Mouse (Mus musculus): ENCODE results near the gene Rybp. TPM values are rescaled to one million over a fixed set of nuclear protein-coding genes. Genes with fewer than 3 reads are reported as not detected.

The Rybp gene
- polyA plus RNA-seq, 1 experiment = 8.6 TPM

DNA sequence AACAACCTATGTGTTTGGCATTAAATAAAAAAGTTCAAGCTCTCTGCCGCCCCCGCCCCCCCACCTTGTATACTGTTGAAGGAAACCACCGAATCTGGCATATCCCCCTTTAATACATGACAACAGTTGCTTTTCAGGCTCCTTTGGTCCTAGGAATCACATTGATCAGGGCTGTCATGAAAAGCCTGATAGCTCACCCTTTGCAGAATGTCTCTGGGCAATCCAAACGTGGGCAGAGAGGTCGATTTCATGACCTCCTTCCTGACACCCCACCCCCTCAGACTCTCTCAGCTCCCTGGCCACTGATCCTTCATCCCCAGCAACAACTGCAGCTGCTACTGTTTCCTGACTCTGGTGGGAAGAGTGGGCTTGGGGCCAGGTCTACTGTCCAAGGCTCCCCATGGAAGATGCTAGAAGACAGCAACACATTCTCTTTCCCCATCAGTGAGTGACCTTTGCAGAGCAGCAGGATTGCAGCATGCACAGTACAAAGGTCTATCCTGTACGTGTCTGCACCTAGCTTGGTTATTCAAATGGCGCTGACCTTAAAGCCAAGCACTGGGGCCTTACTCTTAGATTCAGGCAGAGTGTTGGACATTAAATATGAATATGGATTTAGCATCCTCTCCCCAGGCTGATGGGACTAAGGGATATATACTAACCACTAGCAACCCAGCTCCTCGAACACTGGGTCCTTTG lies 14.3 kb upstream of the Rybp start:
- Histone ChIP-seq H3K4me1 (ENCODE audit: control insufficient read depth, insufficient read depth, insufficient read length, low read length) (no peaks in the 10 kb centered on the region), H3K27ac (replicated peaks; ENCODE audit: low read depth, low read length) (no peak overlapping the region), H3K4me3 (ENCODE audit: insufficient read depth, low read depth, low read length) (no peak overlapping the region)

- no peaks in the 10 kb centered on the region for H3K4me1 ChIP-seq (ENCODE audit: control insufficient read depth, insufficient read depth, insufficient read length, low read length)
- no peak overlapping the region for H3K4me3 ChIP-seq (ENCODE audit: insufficient read depth, low read depth, low read length)
- no peak overlapping the region for H3K27ac ChIP-seq (replicated peaks; ENCODE audit: low read depth, low read length)
These were observed 13.5 kb upstream of the Rybp start for GRCm38 (mm10) chr6:100300831-100301230.

GRCm38 (mm10) chr6:100298945-100299344 lies 11.7 kb upstream of the Rybp start:
- Histone ChIP-seq H3K4me3 (ENCODE audit: insufficient read depth, low read depth, low read length) (no peak overlapping the region), H3K4me1 (ENCODE audit: control insufficient read depth, insufficient read depth, insufficient read length, low read length) (no peaks in the 10 kb centered on the region), H3K27ac (replicated peaks; ENCODE audit: low read depth, low read length) (no peak overlapping the region)

DNA sequence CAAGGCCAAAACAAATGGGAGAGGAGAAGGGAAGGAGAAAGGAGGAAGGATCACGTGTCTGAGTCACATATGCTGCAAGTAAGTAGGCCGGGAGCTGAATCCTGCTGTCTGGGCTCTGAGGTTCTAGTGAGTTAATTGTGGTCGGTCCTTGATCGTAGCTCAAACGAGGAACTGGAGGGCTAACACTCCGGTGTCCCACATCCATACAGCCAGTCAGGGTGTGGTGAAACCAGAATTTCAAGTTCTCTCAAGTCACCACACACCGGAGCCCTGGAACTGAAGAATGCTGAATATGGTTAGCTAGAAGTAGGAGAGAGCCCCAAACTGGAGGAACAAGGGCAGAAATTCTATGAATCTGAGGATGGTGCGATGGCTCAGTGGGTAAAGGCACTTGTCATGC lies 10.3 kb upstream of the Rybp start:
- H3K4me3 ChIP-seq (ENCODE audit: insufficient read depth, low read depth, low read length) = no peak overlapping the region
- no peaks in the 10 kb centered on the region for H3K4me1 ChIP-seq (ENCODE audit: control insufficient read depth, insufficient read depth, insufficient read length, low read length)
- no peak overlapping the region for H3K27ac ChIP-seq (replicated peaks; ENCODE audit: low read depth, low read length)

DNA sequence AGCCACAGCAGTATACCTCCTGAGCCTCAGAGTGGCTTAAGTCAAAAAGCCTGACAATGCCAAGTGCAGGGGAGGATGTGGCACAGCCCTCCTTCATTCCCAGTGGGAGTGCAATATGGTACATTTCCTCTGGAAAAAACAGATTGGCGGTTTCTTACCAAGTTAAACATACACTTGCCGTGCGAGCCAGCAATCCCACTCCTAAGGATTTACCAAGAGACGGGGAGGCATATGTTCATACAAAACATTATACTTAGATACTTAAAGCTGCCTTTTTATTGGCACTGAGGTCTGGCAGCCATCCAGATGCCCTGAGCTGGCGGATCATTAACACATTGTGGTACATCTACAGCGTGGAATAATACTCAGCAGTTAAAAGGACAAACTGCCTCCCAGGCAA lies 5.1 kb upstream of the Rybp start:
- Histone ChIP-seq H3K4me3 (ENCODE audit: insufficient read depth, low read depth, low read length) (no peak overlapping the region), H3K27ac (replicated peaks; ENCODE audit: low read depth, low read length) (no peak overlapping the region), H3K4me1 (ENCODE audit: control insufficient read depth, insufficient read depth, insufficient read length, low read length) (no peaks in the 10 kb centered on the region; the same call in 1 of the 2 replicates)

- Histone ChIP-seq H3K4me1 (ENCODE audit: control insufficient read depth, insufficient read depth, insufficient read length, low read length) (no peaks in the 10 kb centered on the region; the same call in none of the 2 replicates), H3K27ac (replicated peaks; ENCODE audit: low read depth, low read length) (no peak overlapping the region), H3K4me3 (ENCODE audit: insufficient read depth, low read depth, low read length) (no peak overlapping the region)
These were observed 1.8 kb upstream of the Rybp start for GRCm38 (mm10) chr6:100289058-100289457.

DNA sequence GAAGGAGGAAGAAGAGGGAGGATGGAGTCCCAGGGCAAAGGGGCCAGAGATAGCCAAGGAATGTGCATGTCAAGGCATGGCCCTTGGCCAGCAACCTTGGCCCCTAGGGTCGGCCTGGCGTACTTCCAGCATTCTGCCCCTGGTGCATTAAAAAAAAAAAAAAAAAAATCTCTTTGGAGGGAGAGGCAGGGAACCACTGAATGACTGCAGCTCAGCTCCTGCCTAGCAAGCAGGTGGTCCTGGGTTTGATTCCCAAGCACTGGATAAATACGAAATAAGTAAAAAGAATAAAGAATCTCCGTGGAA lies 1.4 kb upstream of the Rybp start:
- Histone ChIP-seq H3K27ac (replicated peaks; ENCODE audit: low read depth, low read length) (no peak overlapping the region), H3K4me3 (ENCODE audit: insufficient read depth, low read depth, low read length) (no peak overlapping the region), H3K4me1 (ENCODE audit: control insufficient read depth, insufficient read depth, insufficient read length, low read length) (no peaks in the 10 kb centered on the region; the same call in none of the 2 replicates)

DNA sequence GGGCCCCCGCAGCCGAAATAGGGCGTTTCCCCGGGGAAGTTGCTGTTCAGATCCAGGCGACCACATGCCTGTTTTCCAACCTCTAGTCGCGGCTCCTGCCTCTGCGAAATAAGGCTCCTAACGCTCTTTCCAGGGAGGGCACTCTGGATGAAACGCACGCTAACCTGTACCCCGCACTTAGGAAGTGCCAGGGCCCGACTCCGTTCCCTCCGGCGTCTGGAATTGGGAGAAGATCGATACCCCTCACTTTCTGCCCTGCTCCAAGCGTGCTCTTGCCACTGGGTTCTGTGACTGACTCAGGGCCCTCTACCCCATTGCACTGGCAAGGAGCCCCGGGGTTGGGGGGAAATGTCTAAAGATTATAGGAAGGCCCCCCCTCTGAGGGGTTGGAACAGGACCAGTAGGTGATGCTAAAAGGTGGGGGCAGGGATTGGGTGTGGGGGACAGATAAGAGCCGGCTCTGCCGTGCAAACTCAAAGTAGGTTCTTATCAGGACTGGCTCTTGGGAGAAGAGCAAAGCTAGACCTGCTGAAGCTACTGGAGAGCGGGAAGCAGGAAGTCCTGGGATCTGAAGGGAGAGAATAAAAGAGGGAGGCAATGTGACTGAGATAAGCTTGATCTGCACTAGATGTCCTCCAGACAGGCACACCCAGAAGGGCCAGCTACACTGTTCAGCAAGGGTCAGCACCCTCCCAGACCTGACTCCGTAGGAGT lies 888 bp upstream of the Rybp start:
- peak overlapping the region; percentile 87 for H3K4me3 ChIP-seq (ENCODE audit: insufficient read depth, low read depth, low read length)
- H3K4me1 ChIP-seq (ENCODE audit: control insufficient read depth, insufficient read depth, insufficient read length, low read length) = no peaks in the 10 kb centered on the region; the same call in none of the 2 replicates
- no peak overlapping the region for H3K27ac ChIP-seq (replicated peaks; ENCODE audit: low read depth, low read length)

- Histone ChIP-seq H3K4me1 (ENCODE audit: control insufficient read depth, insufficient read depth, insufficient read length, low read length) (no peaks in the 10 kb centered on the region; the same call in none of the 2 replicates), H3K27ac (replicated peaks; ENCODE audit: low read depth, low read length) (no peak overlapping the region), H3K4me3 (ENCODE audit: insufficient read depth, low read depth, low read length) (peak overlapping the region; percentile 64)
These were observed 532 bp downstream of the Rybp start for GRCm38 (mm10) chr6:100286573-100287333.

- H3K4me3 ChIP-seq (ENCODE audit: insufficient read depth, low read depth, low read length) = peak overlapping the region; percentile 64
- no peaks in the 10 kb centered on the region; the same call in none of the 2 replicates for H3K4me1 ChIP-seq (ENCODE audit: control insufficient read depth, insufficient read depth, insufficient read length, low read length)
- no peak overlapping the region for H3K27ac ChIP-seq (replicated peaks; ENCODE audit: low read depth, low read length)
These were observed 1.2 kb downstream of the Rybp start for GRCm38 (mm10) chr6:100285985-100286572.

DNA sequence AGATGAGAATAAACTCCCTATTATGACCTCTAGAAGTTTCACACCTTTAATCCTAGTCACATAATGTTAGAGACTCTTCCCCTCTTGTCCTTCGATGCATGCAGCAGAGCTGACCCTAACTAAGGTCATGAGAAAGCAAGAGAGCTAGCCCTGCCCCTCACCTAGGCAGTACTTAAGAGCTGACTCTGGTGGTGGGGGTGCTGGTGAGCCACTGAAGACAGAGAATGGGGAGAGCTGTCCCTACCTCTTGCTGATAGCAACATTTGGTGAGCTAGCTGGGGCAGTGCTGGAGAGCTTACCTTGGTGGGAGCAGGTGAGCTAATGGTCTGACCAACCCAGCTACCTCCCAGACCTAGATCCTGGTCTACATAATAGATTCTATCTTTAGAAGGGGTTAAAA lies 8.4 kb downstream of the Rybp start:
- Histone ChIP-seq H3K4me3 (ENCODE audit: insufficient read depth, low read depth, low read length) (no peak overlapping the region), H3K4me1 (ENCODE audit: control insufficient read depth, insufficient read depth, insufficient read length, low read length) (peaks cover 3% of the 10 kb centered on the region)

DNA sequence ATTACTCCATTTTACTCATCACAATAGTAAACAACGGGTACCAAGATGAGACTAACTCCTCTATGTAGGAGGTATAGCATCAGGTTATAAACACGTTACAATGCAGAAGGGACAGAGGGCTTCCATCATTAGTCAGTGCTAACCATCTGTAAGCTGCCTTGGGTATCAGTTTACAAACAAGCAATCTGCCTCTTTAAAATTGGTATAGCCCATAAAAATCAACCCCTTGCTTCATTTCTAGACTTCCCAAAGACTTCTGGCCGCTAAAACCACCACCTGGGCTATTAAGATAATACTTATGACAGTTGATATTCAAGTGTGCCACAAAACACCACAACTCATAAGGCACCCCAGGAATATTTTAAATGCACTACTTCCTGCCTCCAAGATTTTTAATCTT lies 10.9 kb downstream of the Rybp start:
- Histone ChIP-seq H3K4me1 (ENCODE audit: control insufficient read depth, insufficient read depth, insufficient read length, low read length) (peaks cover 3% of the 10 kb centered on the region), H3K27ac (replicated peaks; ENCODE audit: low read depth, low read length) (no peak overlapping the region), H3K4me3 (ENCODE audit: insufficient read depth, low read depth, low read length) (no peak overlapping the region)

More for the DNA sequence above, 8.4 kb downstream of the Rybp start:
- no peak overlapping the region for H3K27ac ChIP-seq (replicated peaks; ENCODE audit: low read depth, low read length)

- no peak overlapping the region for H3K27ac ChIP-seq (replicated peaks; ENCODE audit: low read depth, low read length)
- no peak overlapping the region for H3K4me3 ChIP-seq (ENCODE audit: insufficient read depth, low read depth, low read length)
- H3K4me1 ChIP-seq (ENCODE audit: control insufficient read depth, insufficient read depth, insufficient read length, low read length) = peaks cover 3% of the 10 kb centered on the region
These were observed 11.6 kb downstream of the Rybp start for GRCm38 (mm10) chr6:100275643-100276042.

GRCm38 (mm10) chr6:100273556-100273955 lies 13.7 kb downstream of the Rybp start:
- no peak overlapping the region for H3K27ac ChIP-seq (replicated peaks; ENCODE audit: low read depth, low read length)

GRCm38 (mm10) chr6:100271992-100272391 lies 15.3 kb downstream of the Rybp start:
- Histone ChIP-seq H3K4me3 (ENCODE audit: insufficient read depth, low read depth, low read length) (no peak overlapping the region), H3K4me1 (ENCODE audit: control insufficient read depth, insufficient read depth, insufficient read length, low read length) (no peaks in the 10 kb centered on the region; the same call in 1 of the 2 replicates), H3K27ac (replicated peaks; ENCODE audit: low read depth, low read length) (no peak overlapping the region)

More at GRCm38 (mm10) chr6:100273556-100273955, 13.7 kb downstream of the Rybp start:
- Histone ChIP-seq H3K4me1 (ENCODE audit: control insufficient read depth, insufficient read depth, insufficient read length, low read length) (peaks cover 3% of the 10 kb centered on the region), H3K4me3 (ENCODE audit: insufficient read depth, low read depth, low read length) (no peak overlapping the region)
